Mouse (Mus musculus): Measurements from ENCODE around the gene Sdhc. TPM values are rescaled to one million over a fixed set of nuclear protein-coding genes. Genes with fewer than 3 reads are reported as not detected.
A peak's percentile ranks its signal among the peaks of the same experiment; 100 is the strongest.

Sdhc gene
- polyA plus RNA-seq, 1 experiment from 2014 or later = 288 TPM

DNA sequence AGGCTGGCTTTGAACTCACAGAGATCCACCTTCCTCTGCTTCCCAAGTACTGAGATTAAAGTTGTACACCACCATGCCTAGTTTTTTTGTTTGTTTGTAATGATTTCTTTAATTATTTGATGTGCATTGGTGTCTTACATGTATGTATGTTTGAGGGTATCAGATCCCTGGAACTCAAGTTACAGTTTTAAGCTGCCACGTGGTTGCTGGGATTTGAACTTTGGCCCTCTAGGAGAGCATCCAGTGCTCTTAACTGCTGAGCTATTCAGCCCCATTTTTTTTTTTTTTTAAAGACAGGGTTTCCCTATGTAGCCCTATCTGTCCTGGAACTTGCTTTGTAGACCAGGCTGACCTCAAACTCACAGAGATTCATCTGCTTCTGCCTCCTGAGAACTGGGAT, 19.4 kb downstream of the Sdhc start:
- ATAC-seq (ENCODE audit: insufficient number of reproducible peaks, low FRiP score, low TSS enrichment, low read depth) (no peak), DNase-seq (ENCODE audit: low spot score) (no peak)
- Histone ChIP-seq H3K4me3 (ENCODE audit: low read depth, low read length) (no peak overlapping the region), H3K36me3 (ENCODE audit: control insufficient read depth, insufficient read depth, low read length) (peaks cover 13% of the 10 kb centered on the region), H3K27me3 (ENCODE audit: control insufficient read depth, insufficient read depth, low read length) (no peaks in the 10 kb centered on the region), H3K4me1 (ENCODE audit: control insufficient read depth, insufficient read depth, low read length) (no peaks in the 10 kb centered on the region), H3K4me2 (ENCODE audit: low read depth, severe bottlenecking) (no peak overlapping the region), H3K27ac (replicated peaks; ENCODE audit: low read depth, low read length) (no peak overlapping the region), H3K9me3 (ENCODE audit: control insufficient read depth, low read length) (no peaks in the 10 kb centered on the region), H3K9ac (ENCODE audit: low read length) (no peak overlapping the region)
- 88% methylated on average over 1 of the region's 1 CpGs for WGBS

DNA sequence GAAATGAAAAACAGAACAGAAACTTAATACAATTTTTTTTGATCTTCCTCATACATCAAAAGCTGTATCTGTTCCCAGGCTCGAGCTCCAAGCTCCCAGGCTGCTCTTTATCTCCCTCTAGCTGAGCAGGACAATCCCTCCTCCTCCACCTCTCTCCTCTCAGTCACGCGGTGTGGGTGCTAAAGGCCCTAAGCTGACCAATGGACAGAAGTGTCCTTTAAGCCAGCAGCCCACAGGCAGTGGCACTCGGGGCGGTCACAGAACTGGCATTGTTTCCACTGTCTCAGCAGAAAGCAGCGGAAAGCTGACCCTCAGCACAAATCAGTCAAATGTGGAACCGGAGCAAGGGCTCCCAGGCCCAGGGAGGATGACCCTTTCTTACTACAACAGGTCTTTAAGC, 21.2 kb downstream of the Sdhc start:
- no peak overlapping the region for H3K4me3 ChIP-seq (ENCODE audit: low read depth, low read length)
- no peaks in the 10 kb centered on the region for H3K27me3 ChIP-seq (ENCODE audit: control insufficient read depth, insufficient read depth, low read length)
- H3K27ac ChIP-seq (replicated peaks; ENCODE audit: low read depth, low read length) = no peak overlapping the region
- H3K36me3 ChIP-seq (ENCODE audit: control insufficient read depth, insufficient read depth, low read length) = peaks cover 9% of the 10 kb centered on the region
- WGBS = 74% methylated on average over 7 of the region's 7 CpGs
- H3K9me3 ChIP-seq (ENCODE audit: control insufficient read depth, low read length) = no peaks in the 10 kb centered on the region
- DNase-seq (ENCODE audit: low spot score) (no peak), ATAC-seq (ENCODE audit: insufficient number of reproducible peaks, low FRiP score, low TSS enrichment, low read depth) (no peak)
- H3K9ac ChIP-seq (ENCODE audit: low read length) = no peak overlapping the region
- H3K4me2 ChIP-seq (ENCODE audit: low read depth, severe bottlenecking) = no peak overlapping the region
- H3K4me1 ChIP-seq (ENCODE audit: control insufficient read depth, insufficient read depth, low read length) = no peaks in the 10 kb centered on the region

- ATAC-seq (ENCODE audit: insufficient number of reproducible peaks, low FRiP score, low TSS enrichment, low read depth) = no peak
- Histone ChIP-seq H3K9me3 (ENCODE audit: control insufficient read depth, low read length) (no peaks in the 10 kb centered on the region), H3K27me3 (ENCODE audit: control insufficient read depth, insufficient read depth, low read length) (no peaks in the 10 kb centered on the region), H3K4me1 (ENCODE audit: control insufficient read depth, insufficient read depth, low read length) (no peaks in the 10 kb centered on the region), H3K27ac (replicated peaks; ENCODE audit: low read depth, low read length) (no peak overlapping the region), H3K4me3 (ENCODE audit: low read depth, low read length) (no peak overlapping the region), H3K9ac (ENCODE audit: low read length) (no peak overlapping the region), H3K4me2 (ENCODE audit: low read depth, severe bottlenecking) (no peak overlapping the region), H3K36me3 (ENCODE audit: control insufficient read depth, insufficient read depth, low read length) (no peaks in the 10 kb centered on the region; the same call in none of the 2 replicates)
- no peak for DNase-seq (ENCODE audit: low spot score)
- 92% methylated on average over 5 of the region's 5 CpGs for WGBS
Observed at GRCm38 (mm10) chr1:171124398-171124797, 26.0 kb downstream of the Sdhc start.

GRCm38 (mm10) chr1:171122932-171123331, 27.5 kb downstream of the Sdhc start:
- Histone ChIP-seq H3K27me3 (ENCODE audit: control insufficient read depth, insufficient read depth, low read length) (no peaks in the 10 kb centered on the region), H3K4me1 (ENCODE audit: control insufficient read depth, insufficient read depth, low read length) (no peaks in the 10 kb centered on the region), H3K4me3 (ENCODE audit: low read depth, low read length) (no peak overlapping the region), H3K9ac (ENCODE audit: low read length) (no peak overlapping the region), H3K27ac (replicated peaks; ENCODE audit: low read depth, low read length) (no peak overlapping the region), H3K36me3 (ENCODE audit: control insufficient read depth, insufficient read depth, low read length) (no peaks in the 10 kb centered on the region; the same call in none of the 2 replicates), H3K9me3 (ENCODE audit: control insufficient read depth, low read length) (no peaks in the 10 kb centered on the region), H3K4me2 (ENCODE audit: low read depth, severe bottlenecking) (no peak overlapping the region)
- no peak for ATAC-seq (ENCODE audit: insufficient number of reproducible peaks, low FRiP score, low TSS enrichment, low read depth)
- 46% methylated on average over 7 of the region's 7 CpGs for WGBS
- no peak for DNase-seq (ENCODE audit: low spot score)

GRCm38 (mm10) chr1:171121839-171122238, 28.6 kb downstream of the Sdhc start:
- no peaks in the 10 kb centered on the region for H3K4me1 ChIP-seq (ENCODE audit: control insufficient read depth, insufficient read depth, low read length)
- no peaks in the 10 kb centered on the region for H3K9me3 ChIP-seq (ENCODE audit: control insufficient read depth, low read length)
- H3K4me3 ChIP-seq (ENCODE audit: low read depth, low read length) = no peak overlapping the region
- ATAC-seq (ENCODE audit: insufficient number of reproducible peaks, low FRiP score, low TSS enrichment, low read depth) = no peak
- H3K27ac ChIP-seq (replicated peaks; ENCODE audit: low read depth, low read length) = no peak overlapping the region
- H3K36me3 ChIP-seq (ENCODE audit: control insufficient read depth, insufficient read depth, low read length) = no peaks in the 10 kb centered on the region; the same call in 1 of the 2 replicates
- no peak for DNase-seq (ENCODE audit: low spot score)
- no peaks in the 10 kb centered on the region for H3K27me3 ChIP-seq (ENCODE audit: control insufficient read depth, insufficient read depth, low read length)
- H3K4me2 ChIP-seq (ENCODE audit: low read depth, severe bottlenecking) = no peak overlapping the region
- 40% methylated on average over 5 of the region's 5 CpGs for WGBS
- H3K9ac ChIP-seq (ENCODE audit: low read length) = no peak overlapping the region

GRCm38 (mm10) chr1:171120893-171121292, 29.5 kb downstream of the Sdhc start:
- Histone ChIP-seq H3K36me3 (ENCODE audit: control insufficient read depth, insufficient read depth, low read length) (no peaks in the 10 kb centered on the region), H3K27me3 (ENCODE audit: control insufficient read depth, insufficient read depth, low read length) (no peaks in the 10 kb centered on the region), H3K27ac (replicated peaks; ENCODE audit: low read depth, low read length) (no peak overlapping the region), H3K4me2 (ENCODE audit: low read depth, severe bottlenecking) (no peak overlapping the region), H3K4me3 (ENCODE audit: low read depth, low read length) (no peak overlapping the region), H3K9me3 (ENCODE audit: control insufficient read depth, low read length) (no peaks in the 10 kb centered on the region), H3K4me1 (ENCODE audit: control insufficient read depth, insufficient read depth, low read length) (no peaks in the 10 kb centered on the region), H3K9ac (ENCODE audit: low read length) (no peak overlapping the region)
- ATAC-seq (ENCODE audit: insufficient number of reproducible peaks, low FRiP score, low TSS enrichment, low read depth) (no peak), DNase-seq (ENCODE audit: low spot score) (no peak)
- 29% methylated on average over 3 of the region's 3 CpGs for WGBS

GRCm38 (mm10) chr1:171119405-171119804, 31.0 kb downstream of the Sdhc start:
- ATAC-seq (ENCODE audit: insufficient number of reproducible peaks, low FRiP score, low TSS enrichment, low read depth) (no peak), DNase-seq (ENCODE audit: low spot score) (no peak)
- H3K9ac ChIP-seq (ENCODE audit: low read length) = no peak overlapping the region
- H3K27ac ChIP-seq (replicated peaks; ENCODE audit: low read depth, low read length) = no peak overlapping the region
- WGBS = 88% methylated on average over 14 of the region's 14 CpGs
- no peaks in the 10 kb centered on the region for H3K4me1 ChIP-seq (ENCODE audit: control insufficient read depth, insufficient read depth, low read length)
- H3K9me3 ChIP-seq (ENCODE audit: control insufficient read depth, low read length) = no peaks in the 10 kb centered on the region
- H3K4me2 ChIP-seq (ENCODE audit: low read depth, severe bottlenecking) = no peak overlapping the region
- no peaks in the 10 kb centered on the region for H3K36me3 ChIP-seq (ENCODE audit: control insufficient read depth, insufficient read depth, low read length)
- H3K27me3 ChIP-seq (ENCODE audit: control insufficient read depth, insufficient read depth, low read length) = no peaks in the 10 kb centered on the region
- H3K4me3 ChIP-seq (ENCODE audit: low read depth, low read length) = no peak overlapping the region

- Histone ChIP-seq H3K4me3 (ENCODE audit: low read depth, low read length) (no peak overlapping the region), H3K27ac (replicated peaks; ENCODE audit: low read depth, low read length) (no peak overlapping the region), H3K4me1 (ENCODE audit: control insufficient read depth, insufficient read depth, low read length) (no peaks in the 10 kb centered on the region), H3K36me3 (ENCODE audit: control insufficient read depth, insufficient read depth, low read length) (no peaks in the 10 kb centered on the region), H3K4me2 (ENCODE audit: low read depth, severe bottlenecking) (no peak overlapping the region), H3K9ac (ENCODE audit: low read length) (no peak overlapping the region), H3K9me3 (ENCODE audit: control insufficient read depth, low read length) (no peaks in the 10 kb centered on the region), H3K27me3 (ENCODE audit: control insufficient read depth, insufficient read depth, low read length) (no peaks in the 10 kb centered on the region)
- ATAC-seq (ENCODE audit: insufficient number of reproducible peaks, low FRiP score, low TSS enrichment, low read depth) (no peak), DNase-seq (ENCODE audit: low spot score) (no peak)
- 92% methylated on average over 5 of the region's 5 CpGs for WGBS
Observed at GRCm38 (mm10) chr1:171118996-171119395, 31.4 kb downstream of the Sdhc start.

DNA sequence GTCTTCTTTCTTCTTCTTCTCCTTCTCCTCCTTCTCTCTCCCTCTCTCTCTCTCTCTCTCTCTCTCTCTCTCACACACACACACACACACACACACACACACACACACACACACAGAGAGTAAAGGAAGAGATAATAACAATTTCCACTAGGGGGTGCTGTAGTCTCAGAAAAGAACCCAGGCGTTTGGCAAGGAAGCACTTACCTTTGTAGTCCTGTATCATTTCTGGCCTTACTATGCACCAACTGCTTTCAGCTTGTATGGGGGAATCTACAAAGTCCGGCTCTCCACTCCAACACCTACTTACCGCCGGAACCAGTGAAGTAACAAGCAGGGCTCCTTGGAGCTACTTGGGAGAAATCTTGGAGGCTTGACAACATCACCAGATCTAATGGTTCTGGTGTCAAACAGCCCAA, 32.1 kb downstream of the Sdhc start:
- ATAC-seq (ENCODE audit: insufficient number of reproducible peaks, low FRiP score, low TSS enrichment, low read depth) (no peak), DNase-seq (ENCODE audit: low spot score) (peak; percentile 46)
- Histone ChIP-seq H3K4me2 (ENCODE audit: low read depth, severe bottlenecking) (no peak overlapping the region), H3K4me3 (ENCODE audit: low read depth, low read length) (no peak overlapping the region), H3K4me1 (ENCODE audit: control insufficient read depth, insufficient read depth, low read length) (no peaks in the 10 kb centered on the region), H3K9ac (ENCODE audit: low read length) (no peak overlapping the region), H3K36me3 (ENCODE audit: control insufficient read depth, insufficient read depth, low read length) (no peaks in the 10 kb centered on the region), H3K9me3 (ENCODE audit: control insufficient read depth, low read length) (no peaks in the 10 kb centered on the region), H3K27ac (replicated peaks; ENCODE audit: low read depth, low read length) (no peak overlapping the region), H3K27me3 (ENCODE audit: control insufficient read depth, insufficient read depth, low read length) (no peaks in the 10 kb centered on the region)
- 16% methylated on average over 4 of the region's 4 CpGs for WGBS

Data from limb, embryonic 11.5 days (tissue).